Mouse (Mus musculus): Measurements from ENCODE around the gene Tnfrsf1a.

The Tnfrsf1a gene

DNA sequence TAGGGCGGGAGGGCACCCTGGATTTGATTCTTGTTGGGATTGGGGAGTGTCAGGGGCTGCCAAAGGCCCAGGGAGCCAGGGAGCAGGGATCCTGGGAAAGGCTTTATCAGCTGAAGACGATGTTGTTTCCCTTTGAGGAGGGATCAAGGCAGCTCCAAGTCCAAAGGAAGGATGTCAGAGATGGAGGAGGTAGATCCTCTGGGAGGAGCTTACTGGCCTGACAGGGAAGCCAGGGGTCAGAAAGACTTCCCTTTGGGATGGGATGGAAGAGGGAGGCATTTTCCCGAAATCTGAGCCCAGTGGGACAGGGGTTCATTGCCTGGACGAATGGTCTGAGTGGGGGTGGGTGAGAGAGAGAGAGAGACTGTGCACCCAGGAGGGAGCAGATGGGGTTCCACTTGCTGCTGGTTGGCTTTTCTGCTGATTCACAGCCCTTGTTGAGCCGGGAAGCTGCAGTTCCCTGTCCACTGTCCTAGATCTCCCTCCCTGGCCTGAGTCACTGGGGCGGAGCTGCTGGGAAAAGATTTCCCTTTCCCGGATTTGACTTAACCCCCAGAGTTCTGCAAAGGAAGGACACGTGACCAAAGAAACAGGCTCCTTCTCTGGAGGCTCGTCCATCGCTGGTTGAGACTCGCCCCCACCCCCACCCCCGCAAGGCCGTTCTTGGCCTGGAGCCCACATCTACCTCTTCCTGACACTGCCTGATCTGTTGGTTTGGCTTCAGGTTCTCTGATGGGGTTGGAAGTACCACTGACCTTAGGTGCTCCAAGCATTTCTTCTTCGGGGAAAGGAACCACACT, 5.4 kb downstream of the Tnfrsf1a start:
- in situ Hi-C loops (cut with MboI, MseI): loop anchor here (5.0 kb wide), 1 partner anchor 72 kb away; no protein-coding TSS in a partner anchor

DNA sequence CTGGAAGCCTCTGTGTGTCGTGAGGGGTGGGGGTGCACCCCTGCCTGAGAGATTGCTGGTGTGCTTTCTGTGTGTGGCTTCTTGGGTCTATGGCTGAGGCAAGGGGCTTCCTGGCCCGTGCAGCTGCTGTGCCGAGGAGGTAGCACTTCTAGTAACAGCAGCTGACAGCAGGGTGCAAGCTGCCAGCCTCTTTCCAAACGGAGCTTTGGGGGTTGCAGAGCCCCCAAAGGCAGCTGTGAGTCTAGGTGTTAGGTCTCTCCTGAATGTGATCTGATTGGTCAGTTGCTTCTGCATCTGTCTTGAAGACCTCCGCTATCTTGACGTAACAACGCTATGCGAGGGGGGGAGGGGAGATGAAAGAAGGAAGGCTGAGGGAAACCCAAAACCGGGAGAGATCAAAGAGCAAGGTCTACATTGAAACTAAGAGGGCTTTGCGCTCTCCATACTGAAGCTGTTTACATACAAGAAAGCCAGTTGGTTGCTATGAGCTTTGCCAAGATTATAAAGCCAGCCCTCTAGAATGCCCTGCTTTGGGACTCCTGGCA, 6.1 kb downstream of the Tnfrsf1a start:
- in situ Hi-C loops (cut with MboI, MseI): loop anchor here (5.0 kb wide), 1 partner anchor 73 kb away; no protein-coding TSS in a partner anchor

DNA sequence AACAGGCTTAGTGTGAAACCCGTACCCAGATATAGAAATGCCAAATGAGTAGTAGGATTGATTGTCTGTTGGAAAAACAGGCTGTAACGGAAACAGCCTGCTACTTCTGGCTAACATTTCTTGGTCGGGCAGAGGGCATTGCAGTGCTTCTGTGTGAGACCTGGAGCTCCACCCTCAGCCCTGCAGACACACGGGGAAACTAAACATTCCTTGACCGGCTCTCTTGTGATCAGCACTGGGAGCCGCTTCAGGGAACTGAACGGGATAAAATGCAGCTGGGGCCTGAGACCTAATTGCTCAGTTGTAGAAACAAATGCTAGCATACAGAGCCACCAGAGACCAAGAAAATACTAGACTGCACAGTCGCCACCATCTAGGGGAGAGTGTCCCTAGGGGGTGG, 7.1 kb downstream of the Tnfrsf1a start:
- in situ Hi-C loops (cut with MboI, MseI): loop anchor here (5.0 kb wide), 1 partner anchor 74 kb away; no protein-coding TSS in a partner anchor

DNA sequence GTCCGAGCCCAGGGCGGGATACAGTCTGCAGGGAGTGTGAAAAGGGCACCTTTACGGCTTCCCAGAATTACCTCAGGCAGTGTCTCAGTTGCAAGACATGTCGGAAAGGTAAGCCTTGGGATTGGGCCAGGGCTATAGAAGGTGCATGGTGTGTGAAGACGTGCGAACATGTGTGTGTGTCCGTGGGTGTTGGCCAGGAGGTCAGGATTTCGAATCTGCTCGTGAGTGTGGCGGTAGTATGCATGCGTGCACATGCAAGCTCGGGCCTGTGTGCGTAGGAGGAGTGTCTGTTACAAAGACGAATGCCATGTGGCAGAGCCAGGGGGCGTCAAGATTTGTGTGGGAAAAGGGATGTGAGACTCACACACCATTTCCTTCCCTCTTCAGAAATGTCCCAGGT, 8.2 kb downstream of the Tnfrsf1a start:
- in situ Hi-C loops (cut with MboI, MseI): loop anchor here (5.0 kb wide), 1 partner anchor 75 kb away; no protein-coding TSS in a partner anchor

DNA sequence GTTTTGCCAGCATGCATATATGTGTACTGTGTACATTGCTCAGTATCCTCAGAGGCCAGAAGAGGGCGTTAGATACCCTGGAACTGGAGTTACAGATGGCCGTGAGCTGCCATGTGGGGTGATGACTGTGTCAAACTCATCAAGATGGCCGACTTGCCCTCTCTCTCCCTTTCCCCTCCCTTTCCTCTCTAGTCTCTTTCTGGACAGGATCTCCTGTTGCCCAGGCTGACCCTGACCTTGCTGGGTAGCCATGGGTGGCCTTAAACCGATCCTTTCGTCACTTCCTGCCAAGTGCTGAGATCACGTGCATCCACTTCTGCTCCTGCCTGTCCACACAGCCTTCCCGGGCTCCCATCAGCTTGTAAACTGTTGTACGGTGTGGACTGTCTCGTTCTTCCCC, 10.8 kb downstream of the Tnfrsf1a start:
- in situ Hi-C loops (cut with MboI, MseI): loop anchor here (5.0 kb wide), 1 partner anchor 78 kb away; no protein-coding TSS in a partner anchor

DNA sequence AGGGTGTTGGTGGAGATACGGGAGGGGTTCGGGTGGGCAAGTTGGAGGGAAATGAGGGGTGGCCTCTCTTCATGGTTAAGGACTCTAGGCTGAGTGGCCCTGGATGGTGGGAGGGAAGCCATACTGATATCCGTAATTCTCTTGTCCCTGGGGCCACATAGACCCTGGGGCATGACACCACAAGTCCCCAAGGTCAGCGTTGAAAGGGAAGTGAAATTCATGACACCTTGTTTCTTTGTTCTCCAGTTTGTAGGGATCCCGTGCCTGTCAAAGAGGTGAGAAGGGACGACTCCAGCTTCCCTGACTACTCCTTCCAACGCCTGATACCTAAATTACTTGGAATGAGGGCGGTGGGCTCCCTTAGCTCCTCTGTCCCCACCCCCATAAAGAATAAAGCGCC, 11.7 kb downstream of the Tnfrsf1a start:
- in situ Hi-C loops (cut with MboI, MseI): no loop called here

- in situ Hi-C loops (cut with MboI, MseI): no loop called here
Observed at GRCm38 (mm10) chr6:125361467-125362291, 12.5 kb downstream of the Tnfrsf1a start.

- in situ Hi-C loops (cut with MboI, MseI): no loop called here
Observed at GRCm38 (mm10) chr6:125363021-125363420, 13.9 kb downstream of the Tnfrsf1a start.

DNA sequence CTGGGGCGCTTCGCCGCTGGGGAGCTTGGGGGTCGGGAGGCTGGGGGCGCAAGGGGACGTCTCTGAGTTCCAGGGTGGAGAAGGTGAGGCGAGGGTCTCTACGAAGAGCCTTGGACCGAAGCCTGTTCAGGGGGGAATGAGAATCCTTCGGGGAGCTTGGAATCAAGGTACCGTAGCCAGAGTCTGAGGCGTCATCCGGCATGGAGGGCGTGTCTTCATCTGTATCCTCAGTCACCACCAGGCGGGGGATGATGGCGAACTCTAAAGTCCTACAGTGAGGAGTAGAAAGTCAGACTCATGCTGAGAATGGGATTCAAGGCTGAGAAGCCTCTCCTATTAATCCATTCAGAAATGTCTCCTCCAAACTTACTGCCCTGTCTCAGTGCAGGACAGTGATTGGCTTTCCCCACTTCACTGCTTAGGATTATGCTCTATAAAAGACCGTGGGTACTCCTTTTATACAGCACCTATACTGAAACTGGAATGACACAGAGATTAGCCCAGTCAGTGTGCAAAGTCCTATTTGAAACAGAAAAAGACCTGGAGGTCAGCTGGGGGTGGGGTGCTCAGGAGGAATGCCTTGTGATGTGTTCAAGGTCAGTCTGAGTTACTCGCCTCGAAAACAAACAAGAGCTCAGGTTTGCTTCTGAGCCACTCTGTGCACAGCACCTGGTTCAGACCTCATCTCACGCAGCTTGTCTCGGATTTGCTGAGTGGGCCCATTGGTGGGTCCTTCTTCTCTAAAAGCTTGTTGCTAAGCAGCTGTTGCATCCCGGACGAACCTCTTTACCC, 14.5 kb downstream of the Tnfrsf1a start:
- in situ Hi-C loops (cut with MboI, MseI): no loop called here

GRCm38 (mm10) chr6:125364448-125364847, 15.3 kb downstream of the Tnfrsf1a start:
- in situ Hi-C loops (cut with MboI, MseI): no loop called here

DNA sequence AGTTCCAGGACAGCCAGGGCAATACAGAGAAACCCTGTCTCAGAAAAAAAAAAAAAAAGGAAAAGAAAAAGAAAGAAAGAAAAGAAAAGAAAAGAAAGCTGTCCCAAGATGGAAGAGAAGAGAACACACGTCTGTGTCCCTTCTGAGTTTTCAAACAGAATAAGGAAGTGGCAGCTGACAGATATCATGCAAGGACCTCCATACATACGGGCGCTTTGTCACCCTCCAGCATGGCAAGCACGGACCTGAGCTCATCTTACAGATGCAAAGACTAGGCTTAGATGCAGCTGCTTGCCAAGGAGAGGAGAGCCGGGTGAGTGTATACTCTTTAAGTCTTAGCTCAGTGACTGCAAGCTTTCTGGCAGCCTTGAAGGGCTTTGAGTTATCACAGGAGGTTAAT, 16.4 kb downstream of the Tnfrsf1a start:
- in situ Hi-C loops (cut with MboI, MseI): no loop called here

DNA sequence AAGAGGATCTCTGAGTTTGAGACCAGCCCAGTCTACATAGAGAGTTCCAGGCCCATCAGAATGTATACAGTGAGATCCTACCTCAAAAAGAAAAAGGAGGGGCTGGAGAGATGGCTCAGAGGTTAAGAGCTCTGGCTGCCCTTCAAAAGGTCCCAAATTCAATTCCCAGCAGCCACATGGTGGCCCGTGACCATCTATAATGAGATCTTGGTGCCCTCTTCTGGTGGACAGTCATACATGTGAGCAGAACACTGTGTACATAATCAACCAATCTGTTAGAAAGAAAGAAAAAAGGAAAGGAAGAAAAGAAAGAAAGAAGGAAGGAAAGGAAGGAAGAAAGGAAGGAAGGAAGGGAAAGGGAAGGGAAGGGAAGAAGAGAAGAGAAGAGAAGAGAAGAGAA, 17.0 kb downstream of the Tnfrsf1a start:
- in situ Hi-C loops (cut with MboI, MseI): no loop called here

- in situ Hi-C loops (cut with MboI, MseI): no loop called here
Observed at GRCm38 (mm10) chr6:125367758-125368371, 18.7 kb downstream of the Tnfrsf1a start.

DNA sequence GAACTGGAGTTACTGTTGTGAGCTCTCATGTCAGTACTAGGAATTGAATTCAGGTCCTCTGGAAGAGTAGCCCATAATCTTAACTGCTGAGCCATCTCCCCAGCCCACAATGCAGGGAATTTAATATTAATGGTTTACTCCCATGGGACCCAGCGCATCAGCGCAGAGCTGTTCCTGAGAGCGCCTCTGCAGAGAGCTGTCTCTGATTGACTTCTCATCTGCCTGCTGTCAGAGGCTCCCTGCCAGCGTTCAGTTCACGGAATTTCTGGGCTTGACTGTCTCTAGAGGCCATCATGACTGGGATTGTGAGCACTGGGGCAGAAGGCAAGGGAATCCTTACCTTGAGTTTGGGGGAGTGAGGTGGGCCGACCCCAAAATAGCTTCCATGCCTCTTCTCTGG, 27.9 kb downstream of the Tnfrsf1a start:
- in situ Hi-C loops (cut with MboI, MseI): no loop called here

- in situ Hi-C loops (cut with MboI, MseI): no loop called here
Observed at GRCm38 (mm10) chr6:125377582-125378451, 28.7 kb downstream of the Tnfrsf1a start.

DNA sequence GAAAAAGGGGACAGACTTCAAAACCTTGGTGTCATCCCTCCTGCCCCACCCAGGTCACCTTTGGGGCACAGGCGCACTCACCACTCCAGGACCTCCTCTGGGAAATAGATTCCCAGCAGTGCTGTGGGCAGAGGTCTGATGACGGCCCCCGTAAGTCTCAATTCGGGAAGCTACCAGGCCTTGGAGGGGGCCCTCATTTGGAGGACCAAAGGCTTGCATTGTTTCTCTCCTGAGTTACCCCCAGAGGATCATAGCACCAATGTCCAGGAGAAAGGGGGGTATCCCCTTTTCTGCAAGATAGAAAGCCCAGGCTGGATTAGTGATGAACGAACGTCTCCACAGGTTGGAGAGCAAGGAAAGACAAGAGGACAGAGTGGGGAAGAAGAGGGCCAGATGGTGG, 29.5 kb downstream of the Tnfrsf1a start:
- in situ Hi-C loops (cut with MboI, MseI): no loop called here

DNA sequence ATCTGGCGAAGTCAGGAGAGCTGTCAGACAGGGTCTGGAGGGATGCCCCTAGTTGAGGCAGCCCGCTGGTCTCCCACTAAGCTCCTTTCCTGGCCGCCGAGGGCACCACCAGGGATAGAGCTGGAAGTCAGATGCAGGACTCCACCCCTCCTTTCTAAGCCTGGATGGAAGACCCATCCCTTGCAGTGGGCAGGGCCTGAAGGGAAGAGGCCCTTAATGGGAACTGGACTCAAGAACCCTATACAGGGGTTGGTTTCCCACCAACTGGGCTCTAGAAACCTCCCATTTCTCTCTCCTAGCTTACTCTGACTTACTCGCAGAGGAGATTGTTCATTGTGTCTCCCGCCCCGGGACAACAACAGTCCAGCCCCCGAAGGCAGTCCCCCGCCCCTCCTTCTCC, 30.6 kb downstream of the Tnfrsf1a start:
- in situ Hi-C loops (cut with MboI, MseI): loop anchor here (5.0 kb wide), 1 partner anchor 92 kb away; the partner anchor contains the start of gene Tuba3a

- in situ Hi-C loops (cut with MboI, MseI): loop anchor here (5.0 kb wide), 1 partner anchor 93 kb away; the partner anchor contains the start of gene Tuba3a
Observed at GRCm38 (mm10) chr6:125380372-125381360, 31.5 kb downstream of the Tnfrsf1a start, which contains the start of gene Plekhg6. Gene Plekhg6, minus strand, starts transcription at chr6:125380793.
